Mouse (Mus musculus) lung, embryonic 15.5 days (tissue): Measurements from ENCODE around the gene Rspry1. TPM values are rescaled to one million over a fixed set of nuclear protein-coding genes. Genes with fewer than 3 reads are reported as not detected.

Experiments
- ATAC-seq: fragments of 200-750 bp; cut with Nextera tagmentation; 2 replicates; pipeline ENCODE4 v1.8.0; 2017; ENCODE audit warnings: moderate number of reproducible peaks, borderline replicate concordance; ENCODE audit not compliant: low FRiP score, low TSS enrichment; ENCODE audit errors: extremely low read depth
- H3K27ac ChIP-seq: fragments of 300-500 bp; sonication (generic); 2 replicates; pipeline ENCODE4 v1.5.1; 2015; ENCODE audit warnings: moderate library complexity, mild to moderate bottlenecking, inconsistent platforms
- H3K27me3 ChIP-seq: fragments of 300-500 bp; sonication (generic); 2 replicates; pipeline ENCODE4 v1.6.1; 2015; ENCODE audit warnings: inconsistent platforms
- H3K36me3 ChIP-seq: fragments of 300-500 bp; sonication (generic); 2 replicates; pipeline ENCODE4 v1.6.1; 2015; ENCODE audit warnings: inconsistent platforms
- H3K4me1 ChIP-seq: fragments of 300-500 bp; sonication (generic); 2 replicates; pipeline ENCODE4 v1.6.1; 2015; ENCODE audit warnings: inconsistent platforms
- H3K4me2 ChIP-seq: fragments of 300-500 bp; sonication (generic); 2 replicates; pipeline ENCODE4 v1.6.1; 2015; ENCODE audit warnings: inconsistent platforms, mild to moderate bottlenecking, moderate library complexity
- H3K4me3 ChIP-seq: fragments of 300-500 bp; sonication (generic); 2 replicates; pipeline ENCODE4 v1.5.1; 2015; ENCODE audit warnings: mild to moderate bottlenecking, inconsistent platforms
- H3K9ac ChIP-seq: fragments of 300-500 bp; sonication (generic); 2 replicates; pipeline ENCODE4 v1.6.1; 2015; ENCODE audit warnings: inconsistent platforms
- H3K9me3 ChIP-seq: fragments of 300-500 bp; sonication (generic); 2 replicates; pipeline ENCODE4 v1.6.1; 2016; ENCODE audit warnings: inconsistent platforms
- WGBS: fragments of 180-500 bp; shearing (Covaris S2); methylation state at CpG from one replicate; pipeline ENCODE4 v1.1.7; 2015; 5-methylcytosine and 5-hydroxymethylcytosine counted together
- polyA plus RNA-seq: library from polyadenylated mRNA; unstranded; fragments of >200 nt; fragmentation: Nextera tagmentation; extraction: Ambion mirVana; gene quantifications from 2 replicates; pipeline ENCODE4 v1.2.1, GENCODE M21; 2015

The Rspry1 gene
- polyA plus RNA-seq, 1 experiment from 2014 or later = 35.2 TPM

- H3K36me3 ChIP-seq = 0 out of 2 replicates have a peak, but pooled peaks cover 3% of the 10 kb centered on the region
- H3K4me3 ChIP-seq = no peak overlapping the region
- WGBS = 90% methylated on average over 5 of the region's 5 CpGs
- no peak overlapping the region for H3K4me2 ChIP-seq
- H3K9ac ChIP-seq = no peak overlapping the region
- no peak for ATAC-seq
- no peaks in the 10 kb centered on the region for H3K27me3 ChIP-seq
- H3K9me3 ChIP-seq = no peaks in the 10 kb centered on the region
- H3K27ac ChIP-seq = no peak overlapping the region
- H3K4me1 ChIP-seq = peaks cover 10% of the 10 kb centered on the region
Observed at GRCm38 (mm10) chr8:94607064-94607463, 5.3 kb downstream of the Rspry1 start.

GRCm38 (mm10) chr8:94624885-94625284 lies 23.1 kb downstream of the Rspry1 start:
- 89% methylated on average over 1 of the region's 1 CpGs for WGBS
- Histone ChIP-seq H3K36me3 (peaks cover 6% of the 10 kb centered on the region), H3K9ac (no peak overlapping the region), H3K27me3 (no peaks in the 10 kb centered on the region), H3K27ac (no peak overlapping the region), H3K4me1 (no peaks in the 10 kb centered on the region), H3K4me2 (no peak overlapping the region), H3K4me3 (no peak overlapping the region), H3K9me3 (no peaks in the 10 kb centered on the region)
- no peak for ATAC-seq

- Histone ChIP-seq H3K27ac (no peak overlapping the region), H3K4me2 (no peak overlapping the region), H3K27me3 (no peaks in the 10 kb centered on the region), H3K9ac (no peak overlapping the region), H3K4me1 (no peaks in the 10 kb centered on the region), H3K9me3 (no peaks in the 10 kb centered on the region), H3K36me3 (peaks cover 55% of the 10 kb centered on the region), H3K4me3 (no peak overlapping the region)
- no peak for ATAC-seq
- 62% methylated on average over 2 of the region's 2 CpGs for WGBS
Observed at GRCm38 (mm10) chr8:94633564-94634194, 31.9 kb downstream of the Rspry1 start.

- H3K4me1 ChIP-seq = no peaks in the 10 kb centered on the region
- no peak overlapping the region for H3K4me3 ChIP-seq
- no peak overlapping the region for H3K27ac ChIP-seq
- H3K27me3 ChIP-seq = no peaks in the 10 kb centered on the region
- no peak for ATAC-seq
- peaks cover 61% of the 10 kb centered on the region for H3K36me3 ChIP-seq
- H3K9ac ChIP-seq = no peak overlapping the region
- H3K9me3 ChIP-seq = no peaks in the 10 kb centered on the region
- H3K4me2 ChIP-seq = no peak overlapping the region
Observed at GRCm38 (mm10) chr8:94634211-94634610, 32.5 kb downstream of the Rspry1 start.

- H3K27ac ChIP-seq = no peak overlapping the region
- no peak overlapping the region for H3K9ac ChIP-seq
- H3K4me1 ChIP-seq = no peaks in the 10 kb centered on the region
- 83% methylated on average over 2 of the region's 2 CpGs for WGBS
- H3K4me2 ChIP-seq = no peak overlapping the region
- ATAC-seq = no peak
- H3K4me3 ChIP-seq = no peak overlapping the region
- no peaks in the 10 kb centered on the region for H3K9me3 ChIP-seq
- H3K36me3 ChIP-seq = peaks cover 65% of the 10 kb centered on the region
- H3K27me3 ChIP-seq = no peaks in the 10 kb centered on the region
Observed at GRCm38 (mm10) chr8:94641183-94641582, 39.4 kb downstream of the Rspry1 start.

DNA sequence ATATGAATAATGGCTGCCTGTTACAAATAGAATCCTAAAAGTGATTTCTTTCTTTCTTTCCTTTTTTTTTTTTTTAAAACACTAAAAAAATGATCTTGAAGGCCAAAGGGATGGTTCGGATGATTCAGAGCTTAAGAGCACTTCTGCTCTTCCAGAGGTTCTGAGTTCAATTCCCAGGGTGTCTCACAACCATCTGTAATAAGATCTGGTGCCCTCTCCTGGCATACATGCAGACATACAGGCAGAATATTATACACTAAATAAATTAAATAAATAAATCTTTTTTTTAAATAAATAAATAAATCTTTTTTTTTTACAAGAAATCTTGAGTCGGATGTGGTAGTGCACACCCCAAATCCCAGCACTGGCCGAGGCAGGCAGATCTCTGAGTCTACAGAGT lies 40.2 kb downstream of the Rspry1 start:
- Histone ChIP-seq H3K9ac (no peak overlapping the region), H3K4me2 (no peak overlapping the region), H3K4me3 (no peak overlapping the region), H3K36me3 (peaks cover 65% of the 10 kb centered on the region), H3K27ac (no peak overlapping the region), H3K9me3 (no peaks in the 10 kb centered on the region), H3K4me1 (no peaks in the 10 kb centered on the region), H3K27me3 (no peaks in the 10 kb centered on the region)
- WGBS = 81% methylated on average over 3 of the region's 3 CpGs
- ATAC-seq = no peak

DNA sequence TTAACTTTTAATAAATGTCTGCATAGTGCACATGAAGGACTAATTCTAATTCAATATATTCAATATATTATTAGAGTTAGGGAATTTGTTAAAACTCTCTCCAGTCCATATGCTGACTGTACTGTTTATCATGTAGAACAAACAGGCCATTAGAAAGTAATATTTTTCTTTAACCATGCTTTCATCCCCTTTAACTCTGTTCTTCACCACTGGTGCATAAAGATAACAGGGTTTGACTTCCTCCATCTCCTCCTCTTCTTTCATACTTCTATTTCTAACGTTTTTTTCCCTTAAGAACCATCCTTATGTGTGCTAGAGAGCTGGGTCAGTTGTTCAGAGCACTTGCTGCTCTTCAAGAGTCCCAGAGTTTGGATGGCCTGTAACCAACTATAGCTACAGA lies 43.5 kb downstream of the Rspry1 start:
- Histone ChIP-seq H3K9me3 (no peaks in the 10 kb centered on the region), H3K36me3 (peaks cover 50% of the 10 kb centered on the region), H3K9ac (no peak overlapping the region), H3K4me1 (no peaks in the 10 kb centered on the region), H3K27me3 (no peaks in the 10 kb centered on the region), H3K4me3 (no peak overlapping the region), H3K4me2 (no peak overlapping the region), H3K27ac (no peak overlapping the region)
- WGBS = 43% methylated on average over 1 of the region's 1 CpGs
- no peak for ATAC-seq

DNA sequence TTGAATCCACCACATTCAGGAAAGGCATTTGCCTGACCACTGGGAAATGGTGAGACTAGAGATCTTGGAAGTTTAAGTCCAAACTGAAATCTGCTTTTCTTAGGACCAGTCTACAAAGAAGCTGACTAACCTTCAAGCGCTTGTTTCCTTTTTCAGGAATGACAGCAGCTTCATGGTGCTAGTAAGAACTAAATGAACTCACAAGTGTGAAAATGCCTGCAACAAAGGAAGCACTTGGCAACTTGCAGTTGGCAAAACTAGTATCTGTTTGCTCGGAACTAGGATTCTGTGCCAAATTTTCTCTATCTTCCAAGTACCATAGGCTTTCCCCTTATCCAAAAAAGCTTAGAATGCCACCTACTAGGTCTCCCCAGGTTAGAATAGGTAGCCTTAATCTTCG lies 44.4 kb downstream of the Rspry1 start:
- no peak overlapping the region for H3K4me3 ChIP-seq
- H3K9ac ChIP-seq = no peak overlapping the region
- no peak for ATAC-seq
- 91% methylated on average over 3 of the region's 3 CpGs for WGBS
- H3K4me2 ChIP-seq = no peak overlapping the region
- no peak overlapping the region for H3K27ac ChIP-seq
- H3K36me3 ChIP-seq = peaks cover 42% of the 10 kb centered on the region
- no peaks in the 10 kb centered on the region for H3K9me3 ChIP-seq
- no peaks in the 10 kb centered on the region for H3K27me3 ChIP-seq
- no peaks in the 10 kb centered on the region for H3K4me1 ChIP-seq

GRCm38 (mm10) chr8:94649496-94649895 lies 47.8 kb downstream of the Rspry1 start:
- Histone ChIP-seq H3K27me3 (no peaks in the 10 kb centered on the region), H3K9ac (no peak overlapping the region), H3K4me2 (no peak overlapping the region), H3K9me3 (no peaks in the 10 kb centered on the region), H3K36me3 (peaks cover 43% of the 10 kb centered on the region; the same call in 1 of the 2 replicates), H3K4me1 (no peaks in the 10 kb centered on the region), H3K4me3 (no peak overlapping the region), H3K27ac (no peak overlapping the region)
- ATAC-seq = no peak
- 72% methylated on average over 3 of the region's 3 CpGs for WGBS

DNA sequence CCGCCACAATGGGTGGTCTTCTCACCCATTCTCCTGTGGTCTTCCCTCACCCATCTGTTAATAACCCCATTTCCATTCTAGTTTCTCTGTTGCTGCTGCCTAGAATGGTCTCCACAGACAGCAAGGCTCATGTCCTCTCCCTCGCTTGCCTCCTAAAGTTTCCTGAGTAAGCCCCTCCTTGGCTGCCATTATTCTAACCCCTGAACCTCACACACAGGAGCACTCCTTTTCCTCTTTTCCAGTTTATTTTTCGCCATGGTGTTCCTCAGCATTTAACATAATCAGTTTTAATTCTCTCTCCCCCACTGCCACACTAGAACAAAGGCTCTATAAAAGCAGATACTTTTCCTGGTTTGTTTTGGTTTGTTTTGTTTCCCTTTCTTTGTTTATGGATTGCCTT lies 51.2 kb downstream of the Rspry1 start:
- Histone ChIP-seq H3K4me2 (no peak overlapping the region), H3K27ac (no peak overlapping the region), H3K4me1 (no peaks in the 10 kb centered on the region), H3K4me3 (no peak overlapping the region), H3K36me3 (peaks cover 43% of the 10 kb centered on the region), H3K27me3 (no peaks in the 10 kb centered on the region), H3K9me3 (no peaks in the 10 kb centered on the region), H3K9ac (no peak overlapping the region)
- ATAC-seq = no peak
- WGBS = 91% methylated on average over 3 of the region's 3 CpGs

DNA sequence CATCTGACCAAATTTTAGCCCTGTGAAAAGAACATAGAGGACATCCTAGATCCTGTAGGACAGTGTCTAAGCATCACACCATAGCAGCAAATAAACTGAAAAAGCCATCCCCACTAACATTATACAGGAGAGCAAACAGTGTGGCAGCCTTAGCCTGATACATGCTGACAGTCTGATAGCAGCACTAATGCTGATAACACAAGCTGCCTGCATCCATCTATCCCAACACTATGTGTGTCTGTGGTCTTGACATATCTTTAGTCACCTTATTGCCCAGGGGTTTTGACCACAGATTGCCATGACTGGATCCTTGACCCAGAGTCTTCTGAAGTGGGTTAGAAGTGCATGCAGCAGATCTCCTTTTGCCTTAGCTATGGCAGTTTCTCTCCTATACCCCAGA lies 53.3 kb downstream of the Rspry1 start:
- peaks cover 47% of the 10 kb centered on the region for H3K36me3 ChIP-seq
- H3K27ac ChIP-seq = no peak overlapping the region

DNA sequence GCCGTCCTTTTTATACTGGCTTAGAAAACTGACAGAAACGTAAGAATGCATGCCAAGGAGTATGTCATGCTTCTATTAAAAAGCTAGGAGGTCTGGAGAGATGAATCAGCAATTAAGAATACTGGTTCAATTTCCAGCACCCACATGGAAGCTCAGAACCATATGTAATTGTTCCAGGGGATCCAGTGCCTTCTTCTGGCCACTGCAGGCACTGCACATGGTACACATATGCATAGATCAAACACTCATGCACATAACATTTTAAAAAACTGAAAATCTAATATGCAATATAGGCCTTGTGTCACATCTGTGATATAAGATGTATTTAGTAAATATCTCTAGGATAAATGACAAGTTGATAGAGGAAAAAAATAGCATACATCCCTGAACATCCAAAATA lies 56.3 kb downstream of the Rspry1 start:
- Histone ChIP-seq H3K36me3 (peaks cover 33% of the 10 kb centered on the region), H3K9me3 (no peaks in the 10 kb centered on the region), H3K4me1 (no peaks in the 10 kb centered on the region), H3K9ac (no peak overlapping the region), H3K4me2 (no peak overlapping the region), H3K27ac (no peak overlapping the region), H3K4me3 (no peak overlapping the region), H3K27me3 (no peaks in the 10 kb centered on the region)
- ATAC-seq = no peak
- WGBS = 93% methylated on average over 2 of the region's 2 CpGs

More for the DNA sequence above, 53.3 kb downstream of the Rspry1 start:
- Histone ChIP-seq H3K4me3 (no peak overlapping the region), H3K9me3 (no peaks in the 10 kb centered on the region), H3K4me2 (no peak overlapping the region), H3K9ac (no peak overlapping the region), H3K4me1 (no peaks in the 10 kb centered on the region), H3K27me3 (no peaks in the 10 kb centered on the region)
- no peak for ATAC-seq

- 59% methylated on average over 4 of the region's 4 CpGs for WGBS
- no peak overlapping the region for H3K27ac ChIP-seq
- no peaks in the 10 kb centered on the region for H3K9me3 ChIP-seq
- no peaks in the 10 kb centered on the region for H3K4me1 ChIP-seq
- H3K4me2 ChIP-seq = no peak overlapping the region
- H3K27me3 ChIP-seq = no peaks in the 10 kb centered on the region
- no peak overlapping the region for H3K4me3 ChIP-seq
- H3K9ac ChIP-seq = no peak overlapping the region
- peaks cover 21% of the 10 kb centered on the region for H3K36me3 ChIP-seq
- no peak for ATAC-seq
Observed at GRCm38 (mm10) chr8:94660418-94660817, 58.7 kb downstream of the Rspry1 start.
